Mouse (Mus musculus): ENCODE measurements around the gene Gm20403.

GRCm38 (mm10) chr12:55017119-55017721, 30.9 kb upstream of the Gm20403 start:
- TF ChIP-seq POLR2A (IDR thresholded peaks at IDR 0.05; ENCODE audit: borderline replicate concordance, extremely low read depth, low read depth, low read length) (no peak), CTCF (IDR thresholded peaks at IDR 0.05; ENCODE audit: insufficient read depth, low read length) (no peak)

Measured in lung, adult 2 months (tissue).